Mouse (Mus musculus) brain, embryonic 14.5 days (tissue): ENCODE results near the gene Rnf216.

Experiments used
- CTCF ChIP-seq: fragments of 200-500 bp; IDR thresholded peaks from 2 replicates; pipeline ENCODE4 v1.5.1; 2012; ENCODE audit warnings: inconsistent platforms, mild to moderate bottlenecking, moderate library complexity, borderline replicate concordance; ENCODE audit not compliant: insufficient read depth, insufficient read length; ENCODE audit errors: extremely low read depth
- POLR2A ChIP-seq: fragments of 200-500 bp; IDR thresholded peaks from 2 replicates; pipeline ENCODE4 v1.6.1; 2012; ENCODE audit warnings: mild to moderate bottlenecking, inconsistent platforms, borderline replicate concordance; ENCODE audit not compliant: poor library complexity, insufficient read depth, insufficient read length, severe bottlenecking; ENCODE audit errors: extremely low read depth

DNA sequence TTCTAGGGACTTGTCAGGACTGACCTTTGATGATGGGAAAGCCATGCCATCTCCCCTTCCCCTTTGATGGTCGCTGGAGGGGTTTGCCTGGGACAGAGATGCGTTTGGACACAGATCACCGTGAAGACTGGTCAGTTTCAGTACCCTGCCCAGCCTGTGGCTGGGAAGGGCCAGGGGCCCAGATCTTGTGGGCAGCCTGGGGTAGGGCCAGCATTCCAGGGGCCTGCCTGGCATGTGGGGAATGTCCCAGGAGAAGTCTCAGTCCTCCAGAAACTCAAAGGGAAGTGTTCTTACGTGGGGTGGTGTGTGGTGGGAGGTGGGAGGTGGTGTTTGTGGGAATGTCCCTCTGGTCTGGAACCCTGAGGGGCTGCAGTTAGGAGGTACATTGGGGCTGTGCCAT, 153.6 kb downstream of the Rnf216 start:
- no peak for TF ChIP-seq POLR2A
- TF ChIP-seq CTCF: no peak
